Mouse (Mus musculus) right cerebral cortex, adult 2 months (tissue): ENCODE measurements around the gene Tmem240.
A peak's percentile ranks its signal among the peaks of the same experiment; 100 is the strongest.
"Not testable (repeated sequence)": the region's sequence is repeated elsewhere in the genome, so short reads cannot be mapped to it uniquely, and the experiment has no call there.

Experiments
- DNase-seq, 2 experiments: peaks; one replicate each; pipeline ENCODE4 v3.0.0; 2021 to 2022; ENCODE audit warnings: low spot score in 2 of 2

Tmem240 gene

DNA sequence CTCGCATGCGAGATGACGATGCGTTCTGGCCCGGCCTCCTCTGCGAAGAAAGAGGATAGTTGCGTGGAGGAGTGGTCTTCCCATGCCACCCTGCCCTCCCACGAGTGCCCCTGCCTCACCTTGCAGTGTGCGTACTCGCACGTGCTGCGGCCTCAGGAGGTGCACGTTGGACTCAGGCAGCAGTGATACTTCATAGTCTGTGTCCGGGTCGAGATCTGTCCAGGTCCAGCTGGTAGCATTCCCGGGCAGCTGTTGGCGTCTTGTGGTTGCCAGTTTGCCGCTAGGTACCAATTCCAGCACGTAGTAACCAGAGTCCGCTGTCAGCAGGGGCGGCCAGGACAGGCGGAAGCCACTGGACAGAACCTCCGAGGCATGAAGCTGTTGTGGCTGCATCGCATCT lies 36.0 kb downstream of the Tmem240 start:
- DNase-seq: no peak

DNA sequence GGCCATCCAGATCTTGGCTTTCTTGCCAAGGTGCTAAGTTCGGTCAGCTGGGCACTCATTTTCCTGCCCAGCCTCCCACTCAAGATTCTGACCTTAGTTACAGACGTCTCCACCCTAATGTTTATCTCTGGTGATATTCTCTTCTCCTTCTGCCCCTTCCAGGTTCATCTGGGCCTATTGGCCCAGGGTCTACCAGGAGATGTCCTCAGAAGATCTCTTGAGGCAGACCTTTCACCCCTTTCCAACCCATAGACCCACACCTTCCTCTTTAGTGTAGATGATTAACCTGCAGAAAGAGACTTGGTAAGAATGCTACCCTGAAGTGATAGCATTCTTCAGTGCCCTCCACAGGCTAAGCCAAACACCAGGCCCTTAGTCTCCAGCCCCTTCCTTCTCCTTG lies 37.1 kb downstream of the Tmem240 start:
- DNase-seq: no peak

DNA sequence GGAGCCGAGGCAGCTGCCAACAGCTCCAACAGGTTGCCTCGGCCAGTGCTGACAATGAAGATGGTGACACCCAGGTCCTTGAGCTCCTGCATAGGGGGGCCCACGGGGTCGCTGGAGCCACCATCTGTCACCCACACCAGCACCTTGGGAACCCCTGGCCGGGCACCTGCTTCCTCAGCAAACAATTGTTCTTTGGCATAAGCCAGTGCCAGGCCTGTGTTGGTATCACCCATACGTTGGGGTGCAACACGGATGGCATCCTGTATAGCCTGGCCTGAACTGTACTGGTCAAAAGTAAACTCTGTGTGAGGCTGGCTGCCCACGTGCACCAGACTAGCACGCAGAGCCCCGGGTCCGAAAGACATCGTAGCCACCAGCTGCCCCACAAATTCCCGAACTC lies 38.2 kb downstream of the Tmem240 start:
- no peak for DNase-seq

DNA sequence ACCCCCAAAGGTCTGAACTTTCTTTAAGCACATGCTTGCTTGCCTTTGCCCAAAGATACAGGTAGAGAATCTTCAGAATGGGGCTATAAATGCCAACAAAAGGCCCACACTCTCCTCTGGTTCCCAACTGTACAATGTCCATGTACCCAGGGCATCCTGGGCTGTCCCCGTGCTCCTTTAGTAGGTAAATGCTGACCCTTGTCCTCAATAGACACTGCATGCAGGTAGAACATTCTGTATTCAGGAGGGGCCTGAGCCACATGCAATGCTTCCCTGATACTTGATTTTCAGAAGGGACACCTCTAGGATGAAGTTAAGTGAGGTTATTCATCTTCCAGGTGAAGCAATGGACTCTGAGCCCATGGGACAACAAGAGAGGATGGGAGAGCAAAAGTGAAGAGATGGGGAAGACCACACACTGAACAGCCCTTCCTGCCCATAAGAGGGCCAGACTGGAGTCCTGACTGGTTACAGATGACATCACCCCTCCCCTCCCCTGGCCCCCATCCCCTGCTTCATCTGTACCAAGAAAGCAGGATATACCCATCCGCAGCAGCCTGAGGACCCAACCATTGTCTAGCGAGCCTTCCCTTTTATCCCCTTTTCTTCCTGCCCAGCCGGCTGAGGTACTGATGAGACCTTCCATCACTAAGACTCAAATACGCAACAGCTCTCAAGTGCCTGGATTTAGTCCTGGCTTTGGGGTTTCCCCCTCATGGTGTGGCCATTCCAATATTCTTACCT lies 38.9 kb downstream of the Tmem240 start:
- no peak for DNase-seq

GRCm38 (mm10) chr4:155774280-155774754 lies 39.7 kb downstream of the Tmem240 start, which contains the start of gene Vwa1:
TSS of gene Vwa1 (minus strand) at chr4:155774698.
- peak; percentile 85 to 88 for DNase-seq

DNA sequence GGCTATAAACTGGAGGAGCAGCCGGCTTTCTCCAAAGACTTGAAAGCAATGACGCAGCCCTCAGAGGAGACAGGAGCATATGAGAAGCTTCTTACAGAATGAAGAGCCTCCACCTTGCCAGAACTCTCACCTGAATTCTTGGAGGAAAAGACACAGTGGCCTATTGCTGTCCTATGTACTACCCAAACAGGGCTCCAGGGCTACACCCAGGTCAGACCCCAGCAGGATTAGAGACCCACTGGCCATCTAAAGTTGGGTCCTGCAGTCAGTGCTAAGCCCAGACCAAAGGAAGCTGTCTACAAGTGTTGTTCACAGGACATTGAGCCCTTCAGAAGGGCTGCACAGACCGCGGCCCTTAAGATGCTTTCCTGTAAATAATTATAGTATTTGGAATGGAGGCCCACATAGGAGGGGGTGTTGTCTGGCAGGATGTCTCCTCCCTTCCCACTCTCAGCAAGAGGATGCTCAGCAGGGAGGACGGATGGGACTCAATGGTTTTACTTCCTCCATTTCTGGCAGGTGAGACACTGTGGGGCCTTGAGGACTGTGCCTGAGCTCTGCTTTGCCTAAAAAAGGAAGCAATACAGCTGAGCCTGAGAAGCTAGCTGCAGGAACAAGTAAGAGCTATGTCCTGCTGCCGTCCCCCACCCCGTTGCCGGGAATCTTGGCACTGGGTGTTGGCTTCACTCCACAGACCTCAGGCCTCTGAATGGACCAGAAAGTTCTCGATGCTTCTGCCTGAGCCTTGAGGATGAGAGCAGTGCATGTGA lies 40.6 kb downstream of the Tmem240 start:
- DNase-seq: peak in 1 of 2 experiments; percentile 47

DNA sequence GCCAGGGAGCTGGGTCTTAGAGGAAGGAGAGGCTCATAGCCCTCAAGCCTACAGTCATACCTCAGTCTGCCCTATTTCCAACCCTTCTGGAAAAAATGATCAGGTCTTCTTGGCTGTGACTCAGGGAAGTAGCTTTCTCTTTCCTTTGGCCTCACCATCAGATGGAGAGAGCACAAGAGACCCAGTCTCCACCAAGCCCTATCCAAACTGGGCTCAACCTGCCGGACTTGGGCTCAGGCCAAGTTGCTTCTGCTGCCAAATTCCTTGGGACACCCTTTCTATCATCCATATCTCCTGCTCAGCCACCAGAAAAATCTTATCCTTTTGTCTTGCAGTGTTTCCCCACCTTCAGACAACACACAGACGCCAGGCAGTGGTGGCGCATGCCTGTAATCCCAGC lies 41.3 kb downstream of the Tmem240 start:
- no peak for DNase-seq

DNA sequence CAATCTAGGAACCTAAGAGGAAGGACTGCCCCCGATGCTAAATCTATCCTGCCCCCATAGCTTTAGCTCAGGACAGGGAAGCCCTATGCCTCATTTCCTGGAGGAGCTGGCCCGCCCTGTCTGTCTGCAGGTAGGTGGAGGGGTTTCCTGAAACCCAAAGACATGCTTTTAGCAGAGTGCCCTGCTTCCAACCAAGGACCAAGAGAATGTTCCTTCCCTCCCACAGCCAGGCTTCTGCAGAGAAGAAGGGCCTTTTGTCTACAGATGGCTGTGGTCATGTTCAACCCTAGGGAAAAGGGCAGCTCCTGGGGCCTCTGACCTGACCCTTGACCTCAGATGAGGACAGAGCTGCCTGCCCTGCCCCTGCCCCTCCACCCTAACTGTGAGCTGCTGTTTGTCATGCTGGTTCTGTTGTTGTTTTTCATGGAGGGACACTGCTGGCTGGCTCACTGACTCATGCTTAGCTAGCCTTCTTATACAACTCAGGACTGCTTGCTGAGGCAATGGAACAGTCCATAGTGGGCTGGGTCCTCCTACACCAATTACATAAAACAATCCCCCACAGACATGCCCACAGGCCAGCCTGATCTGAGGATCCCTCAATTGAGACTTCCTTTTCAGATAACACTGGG lies 42.2 kb downstream of the Tmem240 start:
- DNase-seq: peak; percentile 58 to 62

DNA sequence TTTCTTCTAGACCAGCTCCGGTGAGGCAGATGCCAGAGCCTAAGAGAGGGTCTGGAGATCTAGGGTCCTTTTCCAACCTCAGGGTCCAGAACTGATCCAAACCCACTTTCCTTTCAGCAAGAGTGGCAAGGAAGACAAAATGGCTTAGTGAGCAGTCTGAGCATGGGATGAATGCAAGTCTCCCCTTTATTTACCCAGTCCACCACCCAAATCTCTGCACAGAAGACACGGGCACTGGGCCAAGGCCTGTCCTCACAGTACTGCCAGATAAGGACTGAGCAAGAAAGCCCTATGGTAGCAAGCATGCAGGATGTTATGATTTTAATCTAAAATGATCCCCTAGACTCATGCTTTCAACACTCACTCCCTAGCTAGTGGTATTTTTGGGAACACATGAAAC lies 43.2 kb downstream of the Tmem240 start:
- DNase-seq: no peak

DNA sequence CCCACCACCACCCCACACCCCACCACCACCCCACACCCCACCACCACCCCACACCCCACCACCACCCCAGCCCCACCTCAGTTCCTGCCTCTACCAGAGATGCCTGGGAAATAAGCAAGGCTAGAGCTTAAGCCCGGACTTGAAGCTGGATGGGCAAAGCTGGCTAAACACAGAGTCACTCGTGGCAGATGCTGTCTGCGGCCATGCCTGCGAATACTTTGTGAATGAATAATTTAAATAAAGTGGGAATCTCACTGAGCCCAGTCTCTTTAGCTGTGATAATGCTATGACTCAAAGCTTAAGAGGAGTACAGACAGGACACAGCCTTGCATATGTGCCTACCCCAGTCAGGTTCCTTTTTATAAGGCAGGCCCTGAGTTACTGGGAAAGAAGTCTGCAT lies 44.9 kb downstream of the Tmem240 start:
- no peak for DNase-seq

- no peak for DNase-seq
Observed at GRCm38 (mm10) chr4:155780895-155781294, 46.3 kb downstream of the Tmem240 start.

GRCm38 (mm10) chr4:155783486-155784080 lies 49.0 kb downstream of the Tmem240 start:
- no peak for DNase-seq

- peak; percentile 76 to 85 for DNase-seq
Observed at GRCm38 (mm10) chr4:155784081-155784701, 49.6 kb downstream of the Tmem240 start.

- no peak for DNase-seq
Observed at GRCm38 (mm10) chr4:155785246-155785645, 50.6 kb downstream of the Tmem240 start.

DNA sequence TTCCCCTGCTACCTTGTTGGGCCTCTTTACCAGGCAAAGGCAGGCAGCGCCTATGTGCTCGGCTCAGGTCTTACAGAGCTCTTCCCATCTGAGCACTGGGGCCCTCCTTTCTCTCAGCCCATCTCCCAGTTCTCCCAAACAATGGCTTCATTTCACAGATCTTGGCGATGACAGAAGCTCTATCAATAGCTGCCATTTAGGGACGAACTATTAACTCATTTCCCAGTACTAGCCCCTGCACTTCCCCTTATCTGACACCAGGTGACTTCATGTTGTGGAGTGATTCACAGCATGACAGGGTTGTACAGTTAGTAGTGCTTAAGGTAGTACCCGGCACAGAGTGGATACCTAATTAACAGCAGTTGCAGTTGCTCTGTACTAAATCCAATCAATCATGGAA lies 51.2 kb downstream of the Tmem240 start, which contains the start of gene Tmem88b:
Gene Tmem88b, minus strand, starts transcription at position 56 of the 400 bp plus-strand sequence.
- DNase-seq: no peak

GRCm38 (mm10) chr4:155788300-155788699 lies 53.7 kb downstream of the Tmem240 start:
- no peak for DNase-seq

- DNase-seq: not testable (repeated sequence)
Observed at GRCm38 (mm10) chr4:155788833-155789232, 54.2 kb downstream of the Tmem240 start.

DNA sequence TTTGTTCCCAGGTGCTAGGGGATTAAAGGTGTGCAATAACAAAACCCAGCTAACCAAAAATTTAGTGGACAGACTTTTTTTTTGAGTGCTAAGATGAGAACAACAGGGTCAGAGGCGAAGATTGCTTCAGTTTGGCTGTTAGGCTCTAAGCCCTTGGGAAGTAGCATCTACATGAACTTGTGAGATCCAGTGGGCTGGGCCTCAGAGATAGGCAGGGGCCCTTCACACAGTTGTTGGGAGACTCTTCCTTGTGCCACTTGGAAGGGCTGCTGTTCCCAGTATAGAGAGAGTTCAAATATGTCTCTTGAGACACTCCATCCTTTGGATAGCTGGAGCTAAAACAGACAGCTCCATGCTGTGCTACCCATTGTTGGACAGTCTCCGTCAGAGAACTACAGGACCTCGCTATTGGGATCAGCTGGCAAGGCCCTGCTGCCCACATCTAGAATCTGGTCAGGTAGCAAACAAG lies 55.5 kb downstream of the Tmem240 start, which contains the start of gene Ankrd65:
Gene Ankrd65, plus strand, starts transcription at position 419 of the 469 bp plus-strand sequence.
- DNase-seq: no peak
